Mouse (Mus musculus) MEL (cell line): ENCODE data around the gene Tcl1. TPM values are rescaled to one million over a fixed set of nuclear protein-coding genes. Genes with fewer than 3 reads are reported as not detected.
"Not testable (repeated sequence)": the region's sequence is repeated elsewhere in the genome, so short reads cannot be mapped to it uniquely, and the experiment has no call there.

ENCODE experiments used
- DNase-seq: peaks from one replicate; pipeline ENCODE4 v3.0.0; 2011; ENCODE audit warnings: low read depth, low spot score
- H3K27ac ChIP-seq: 2 replicates; pipeline ENCODE4 v1.5.1; 2012; ENCODE audit warnings: low read depth, mild to moderate bottlenecking, control low read depth, low read length, moderate library complexity; ENCODE audit not compliant: control insufficient read depth
- H3K27me3 ChIP-seq, 2 experiments: fragments of 150-350 bp in 1 of 2; sonication (generic) in 1 of 2; 2 replicates each; pipeline ENCODE4 v1.6.1; 2012; ENCODE audit warnings: low read length in 2 of 2, mild to moderate bottlenecking in 2 of 2, improper control_type of control experiment in 1 of 2, moderate library complexity in 1 of 2; ENCODE audit not compliant: insufficient read depth in 2 of 2, control insufficient read depth in 1 of 2
- H3K36me3 ChIP-seq, 2 experiments: 2 replicates each; pipeline ENCODE4 v1.6.1; 2012 to 2014; ENCODE audit warnings: low read length in 2 of 2, improper control_type of control experiment in 1 of 2, inconsistent platforms in 1 of 2, mild to moderate bottlenecking in 1 of 2; ENCODE audit not compliant: insufficient read depth in 2 of 2, control insufficient read depth in 1 of 2
- H3K4me1 ChIP-seq, 2 experiments: fragments of 150-350 bp in 1 of 2; sonication (generic) in 1 of 2; 2 replicates each; pipeline ENCODE4 v1.6.1; 2012; ENCODE audit warnings: low read length in 2 of 2, improper control_type of control experiment in 1 of 2, mild to moderate bottlenecking in 1 of 2; ENCODE audit not compliant: insufficient read depth in 2 of 2, control insufficient read depth in 1 of 2
- H3K4me3 ChIP-seq, 2 experiments: fragments of 150-350 bp in 1 of 2; sonication (generic) in 1 of 2; 2 replicates each; pipeline ENCODE4 v1.5.1; 2012; ENCODE audit warnings: low read depth in 2 of 2, low read length in 2 of 2, mild to moderate bottlenecking in 2 of 2, moderate library complexity in 2 of 2, control low read depth in 1 of 2, improper control_type of control experiment in 1 of 2; ENCODE audit not compliant: control insufficient read depth in 1 of 2, insufficient read depth in 1 of 2
- H3K79me2 ChIP-seq: 2 replicates; pipeline ENCODE4 v1.6.1; 2012; ENCODE audit warnings: mild to moderate bottlenecking, low read length, moderate library complexity; ENCODE audit not compliant: control insufficient read depth, poor library complexity, insufficient read depth
- H3K9ac ChIP-seq: 2 replicates; pipeline ENCODE4 v1.6.1; 2012; ENCODE audit warnings: low read depth, mild to moderate bottlenecking, control low read depth, low read length, moderate library complexity; ENCODE audit not compliant: control insufficient read depth, poor library complexity, severe bottlenecking
- H3K9me3 ChIP-seq: fragments of 150-350 bp; sonication (generic); replicated peaks from 2 replicates; pipeline ENCODE4 v1.6.1; 2012; ENCODE audit warnings: mild to moderate bottlenecking, low read length, improper control_type of control experiment, moderate library complexity; ENCODE audit not compliant: insufficient read depth
- CHD1 ChIP-seq: IDR thresholded peaks from 2 replicates; pipeline ENCODE4 v1.6.1; 2012; ENCODE audit warnings: low read depth, mild to moderate bottlenecking, inconsistent platforms, low read length, improper control_type of control experiment
- EP300 ChIP-seq, 2 experiments: IDR thresholded peaks; 2 replicates each; pipeline ENCODE4 v1.6.1; 2011; ENCODE audit warnings: improper control_type of control experiment in 2 of 2, low read length in 2 of 2, low read depth in 1 of 2, mild to moderate bottlenecking in 1 of 2
- NRF1 ChIP-seq: IDR thresholded peaks from 2 replicates; pipeline ENCODE4 v1.6.1; 2014; ENCODE audit warnings: low read depth, mild to moderate bottlenecking, inconsistent platforms, low read length, improper control_type of control experiment, moderate library complexity; ENCODE audit not compliant: poor library complexity, insufficient read depth, severe bottlenecking
- POLR2A ChIP-seq, 2 experiments: IDR thresholded peaks; 2 replicates each; pipeline ENCODE4 v1.6.1; 2011 to 2012; ENCODE audit warnings: low read length in 2 of 2, mild to moderate bottlenecking in 2 of 2, control low read depth in 1 of 2, improper control_type of control experiment in 1 of 2, low read depth in 1 of 2, moderate library complexity in 1 of 2; ENCODE audit not compliant: control insufficient read depth in 1 of 2, insufficient read depth in 1 of 2, poor library complexity in 1 of 2
- POLR2AphosphoS2 ChIP-seq: IDR thresholded peaks from 2 replicates; pipeline ENCODE4 v1.6.1; 2011; ENCODE audit warnings: low read length, improper control_type of control experiment
- RAD21 ChIP-seq: IDR thresholded peaks from 2 replicates; pipeline ENCODE4 v1.6.1; 2011; ENCODE audit warnings: mild to moderate bottlenecking, low read depth, low read length, improper control_type of control experiment
- UBTF ChIP-seq: IDR thresholded peaks from 2 replicates; pipeline ENCODE4 v1.6.1; 2012; ENCODE audit warnings: low read depth, mild to moderate bottlenecking, inconsistent platforms, low read length, improper control_type of control experiment, moderate library complexity, borderline replicate concordance; ENCODE audit not compliant: insufficient read depth
- ZMIZ1 ChIP-seq: IDR thresholded peaks from 2 replicates; pipeline ENCODE4 v1.6.1; 2012; ENCODE audit warnings: low read depth, mild to moderate bottlenecking, inconsistent platforms, low read length, improper control_type of control experiment, moderate library complexity
- polyA plus RNA-seq, 2 experiments: library from polyadenylated mRNA; stranded (reverse) in 1 of 2; unstranded in 1 of 2; fragments of >175 nt in 1 of 2; fragments of >200 nt in 1 of 2; gene quantifications; 2 replicates each; pipeline versions ENCODE4 v1.2.1 to v1.2.4; 2012; ENCODE audit warnings: low replicate concordance in 2 of 2, low read depth in 1 of 2; ENCODE audit not compliant: insufficient read length in 2 of 2, insufficient read depth in 1 of 2, missing spikeins in 1 of 2
- total RNA-seq: library from RNA; depleted of rRNA; stranded (reverse); fragments of 300-350 nt; gene quantifications from 2 replicates; pipeline ENCODE4 v1.2.3, GENCODE M21; 2012

The Tcl1 gene
- total and polyA plus RNA-seq, 3 experiments: not detected

GRCm38 (mm10) chr12:105207071-105207470 is 15.5 kb downstream of the Tcl1 start:
- H3K9me3 ChIP-seq: no peaks in the 10 kb centered on the region
- no peaks in the 10 kb centered on the region for H3K27me3 ChIP-seq
- no peaks in the 10 kb centered on the region for H3K36me3 ChIP-seq
- H3K4me3 ChIP-seq: no peak overlapping the region
- no peaks in the 10 kb centered on the region for H3K79me2 ChIP-seq
- no peak overlapping the region for H3K9ac ChIP-seq
- H3K27ac ChIP-seq: no peak overlapping the region
- no peak for TF ChIP-seq NRF1
- TF ChIP-seq RAD21: no peak
- no peak for TF ChIP-seq UBTF
- TF ChIP-seq POLR2A (IDR thresholded peaks at IDR 0.05; ENCODE audit: control insufficient read depth in 1 of 2, insufficient read depth in 1 of 2, low read depth in 1 of 2, low read length in 2 of 2, poor library complexity in 1 of 2): no peak
- TF ChIP-seq CHD1: no peak
- no peak for TF ChIP-seq EP300 (IDR thresholded peaks at IDR 0.05; ENCODE audit: low read depth in 1 of 2, low read length in 2 of 2)
- no peak for TF ChIP-seq POLR2AphosphoS2
- TF ChIP-seq ZMIZ1: no peak
- DNase-seq: no peak
- H3K4me1 ChIP-seq: no peaks in the 10 kb centered on the region

GRCm38 (mm10) chr12:105201657-105202056 is 20.9 kb downstream of the Tcl1 start, which contains the start of gene Tcl1b4:
Gene Tcl1b4, plus strand, starts transcription at chr12:105201957.
- not testable (repeated sequence) for H3K79me2 ChIP-seq, H3K4me3 ChIP-seq, H3K27ac ChIP-seq, H3K27me3 ChIP-seq, DNase-seq, H3K9ac ChIP-seq, H3K36me3 ChIP-seq, H3K4me1 ChIP-seq, H3K9me3 ChIP-seq

GRCm38 (mm10) chr12:105199684-105200497 is 22.7 kb downstream of the Tcl1 start:
- H3K27me3 ChIP-seq, H3K4me3 ChIP-seq, H3K9ac ChIP-seq, H3K36me3 ChIP-seq, DNase-seq, H3K27ac ChIP-seq, H3K79me2 ChIP-seq, H3K4me1 ChIP-seq, H3K9me3 ChIP-seq: not testable (repeated sequence)

GRCm38 (mm10) chr12:105190743-105191142 is 31.9 kb downstream of the Tcl1 start, which contains the start of gene Tcl1b3:
Gene Tcl1b3, plus strand, starts transcription at chr12:105191043.
- not testable (repeated sequence) for H3K36me3 ChIP-seq, H3K9me3 ChIP-seq, H3K9ac ChIP-seq, H3K27ac ChIP-seq, H3K27me3 ChIP-seq, H3K79me2 ChIP-seq, H3K4me1 ChIP-seq, DNase-seq, H3K4me3 ChIP-seq
